Comparison of ENCODE assay signal across 25 mouse cellular contexts in genomic region chr3:107950531-107950930, GRCm38 (mm10). TPM values are rescaled to one million over a fixed set of nuclear protein-coding genes. Genes with fewer than 3 reads are reported as not detected.
DNase-seq lines count a peak whose midpoint lies in the region; ATAC-seq and TF ChIP-seq lines count a peak whose summit lies in the region.
"Had no signal": no experiment of that assay in that cellular context is flagged by ENCODE, and none has a peak within 500 bp of the region (broad histone marks: within the 10 kb centered on the region; RNA-seq: fewer than 3 reads in every experiment).

No protein-coding gene starts in this region.

- no peaks in the 10 kb centered on the region for H3K27me3 ChIP-seq in liver, adult 2 months (ENCODE audit: control insufficient read depth, insufficient read depth, low read length)
- no peaks in the 10 kb centered on the region for H3K27me3 ChIP-seq in testis, adult 2 months (ENCODE audit: control insufficient read depth, insufficient read depth, low read length)
- H3K27me3 ChIP-seq: CH12.LX, Patski had no signal

- H3K36me3 ChIP-seq in liver, adult 2 months (ENCODE audit: control insufficient read depth, insufficient read depth, low read length) = no peaks in the 10 kb centered on the region
- no peaks in the 10 kb centered on the region for H3K36me3 ChIP-seq in testis, adult 2 months (ENCODE audit: control insufficient read depth, insufficient read depth, low read length)
- H3K36me3 ChIP-seq: G1E had no signal

- no peak for TF ChIP-seq POLR2A in liver, adult 2 months (IDR thresholded peaks at IDR 0.05; ENCODE audit: extremely low read depth, insufficient read depth, low read length)
- no peak for TF ChIP-seq POLR2A in testis, adult 2 months (IDR thresholded peaks at IDR 0.05; ENCODE audit: control insufficient read depth, low read depth, low read length)

- H3K9ac ChIP-seq in liver, adult 2 months (ENCODE audit: low read depth, low read length) = no peak overlapping the region

- peaks cover 13% of the 10 kb centered on the region for H3K4me1 ChIP-seq in liver, adult 2 months (ENCODE audit: control insufficient read depth, insufficient read depth, low read length)
- H3K4me1 ChIP-seq in testis, adult 2 months (ENCODE audit: control insufficient read depth, insufficient read depth, low read length) = peaks cover 3% of the 10 kb centered on the region

- DNase-seq in liver, adult 2 months (ENCODE audit: extremely low read depth, low read depth, low spot score) = peak; percentile 94
- DNase-seq in liver = no peak
- no peak for DNase-seq in testis, postnatal 14 days (ENCODE audit: low spot score)
- no peak for DNase-seq in right cerebral cortex, adult 2 months (ENCODE audit: low spot score in 2 of 2)
- DNase-seq: adrenal gland, adult 2 months; adrenal gland, adult 8-10 months; adrenal gland, postnatal 10 days; adrenal gland, postnatal 14 days; adrenal gland, postnatal 25 days; adrenal gland, postnatal 36 days; B cell, adult 2 months; cerebellum, adult 11 months; cerebellum, adult 11-12 months; cerebellum, adult 18-20 months had no signal

- H3K79me2 ChIP-seq in liver, adult 2 months (ENCODE audit: control insufficient read depth, insufficient read depth, low read length) = no peaks in the 10 kb centered on the region

- WGBS in liver, adult 2 months = 25% methylated on average over 11 of the region's 11 CpGs

- no peak overlapping the region for H3K4me3 ChIP-seq in liver, adult 2 months (ENCODE audit: insufficient read depth, low read depth, low read length)
- H3K4me3 ChIP-seq in testis, adult 2 months (ENCODE audit: control insufficient read depth, low read depth, low read length) = no peak overlapping the region

- no peak overlapping the region for H3K27ac ChIP-seq in liver, adult 2 months (replicated peaks; ENCODE audit: insufficient read depth, low read depth, low read length)
- peak overlapping the region; percentile 37; the same call in 1 of the 2 replicates for H3K27ac ChIP-seq in testis, adult 2 months (ENCODE audit: control insufficient read depth, insufficient read depth, low read depth, low read length)

- TF ChIP-seq CTCF in liver, adult 2 months (IDR thresholded peaks at IDR 0.05; ENCODE audit: low read depth, low read length) = no peak
- no peak for TF ChIP-seq CTCF in testis, adult 2 months (IDR thresholded peaks at IDR 0.05; ENCODE audit: control insufficient read depth, insufficient read depth, insufficient replicate concordance, low read depth, low read length)

- 0 out of 2 replicates have a peak, but pooled peaks have one; percentile 10 for ATAC-seq in erythroid progenitor cell, adult 5-6 weeks (replicated peaks; ENCODE audit: low FRiP score, poor library complexity, severe bottlenecking)
- ATAC-seq: activated CD4-positive, CD25-positive, alpha-beta regulatory T cell, adult 4 months; CD4-positive, CD25-positive, alpha-beta regulatory T cell, adult 4 months; Patski had no signal

RNA-seq across cellular contexts. Expression of gene Gstm6, which starts 7.0 kb away (rescaled TPM):
- 96.1 and 97.1 TPM in 2 replicates for total RNA-seq in liver, adult 2 months (2014; rRNA removed)
- polyA plus RNA-seq in liver, adult 2 months (2012; rRNA removed) = 138 and 146 TPM in 2 replicates
- 59.3 and 78.5 TPM in 2 replicates for polyA plus RNA-seq in testis, adult 2 months (2012; rRNA removed)
- total RNA-seq in erythroid progenitor cell, adult 5-6 weeks (2015; ENCODE audit: low replicate concordance) = not detected in 2 replicates
- total RNA-seq in erythroid progenitor cell, adult 5-6 weeks (2017; ENCODE audit: low replicate concordance) = not detected in 2 replicates
- total RNA-seq: MEL had no signal
- polyA plus RNA-seq: activated CD4-positive, CD25-positive, alpha-beta regulatory T cell, adult 4 months; C2C12; CD4-positive, CD25-positive, alpha-beta regulatory T cell, adult 4 months; G1E had no signal

RNA-seq across cellular contexts. Expression of gene Gstm3, which starts 18.6 kb away (rescaled TPM):
- total RNA-seq in liver, adult 2 months (2014; rRNA removed) = 34.1 and 107 TPM in 2 replicates
- polyA plus RNA-seq in liver, adult 2 months (2012; rRNA removed) = 145 and 164 TPM in 2 replicates
- polyA plus RNA-seq in testis, adult 2 months (2012; rRNA removed) = 0.19 TPM in 1 of 2 replicates, not detected in the other
- total RNA-seq in erythroid progenitor cell, adult 5-6 weeks (2015; ENCODE audit: low replicate concordance) = not detected in 2 replicates
- not detected in 2 replicates for total RNA-seq in erythroid progenitor cell, adult 5-6 weeks (2017; ENCODE audit: low replicate concordance)
- total RNA-seq: adrenal gland, adult 2 months; adrenal gland, postnatal 25 days; adrenal gland, postnatal 36 days; CH12.LX; ES-E14; G1E; MEL had no signal
- polyA plus RNA-seq: activated CD4-positive, CD25-positive, alpha-beta regulatory T cell, adult 4 months; brain, embryonic 14.5 days; C2C12; CD4-positive, CD25-positive, alpha-beta regulatory T cell, adult 4 months; G1E; Patski had no signal

RNA-seq across cellular contexts. Expression of gene Gstm7, which starts 18.9 kb away (rescaled TPM):
- total RNA-seq in liver, adult 2 months (2014; rRNA removed) = 69.8 and 99.1 TPM in 2 replicates
- polyA plus RNA-seq in liver, adult 2 months (2012; rRNA removed) = 108 and 130 TPM in 2 replicates
- polyA plus RNA-seq in testis, adult 2 months (2012; rRNA removed) = 85.5 and 86.7 TPM in 2 replicates
- not detected in 2 replicates for total RNA-seq in erythroid progenitor cell, adult 5-6 weeks (2015; ENCODE audit: low replicate concordance)
- not detected in 2 replicates for total RNA-seq in erythroid progenitor cell, adult 5-6 weeks (2017; ENCODE audit: low replicate concordance)
- total RNA-seq: CH12.LX, G1E, MEL had no signal
- polyA plus RNA-seq: G1E had no signal

RNA-seq across cellular contexts. Expression of gene Gstm2, which starts 35.7 kb away (rescaled TPM):
- 79.1 and 88.5 TPM in 2 replicates for total RNA-seq in liver, adult 2 months (2014; rRNA removed)
- 222 and 270 TPM in 2 replicates for polyA plus RNA-seq in liver, adult 2 months (2012; rRNA removed)
- polyA plus RNA-seq in testis, adult 2 months (2012; rRNA removed) = 246 and 344 TPM in 2 replicates
- total RNA-seq in erythroid progenitor cell, adult 5-6 weeks (2015; ENCODE audit: low replicate concordance) = not detected in 2 replicates
- not detected in 2 replicates for total RNA-seq in erythroid progenitor cell, adult 5-6 weeks (2017; ENCODE audit: low replicate concordance)
- total RNA-seq: G1E, MEL had no signal
- polyA plus RNA-seq: activated CD4-positive, CD25-positive, alpha-beta regulatory T cell, adult 4 months; CD4-positive, CD25-positive, alpha-beta regulatory T cell, adult 4 months; G1E had no signal

RNA-seq across cellular contexts. Expression of gene Gstm5, which starts 54.9 kb away (rescaled TPM):
- total RNA-seq in liver, adult 2 months (2014; rRNA removed) = 17.9 and 21.8 TPM in 2 replicates
- polyA plus RNA-seq in liver, adult 2 months (2012; rRNA removed) = 11.4 and 12.5 TPM in 2 replicates
- polyA plus RNA-seq in testis, adult 2 months (2012; rRNA removed) = 2,841 and 3,160 TPM in 2 replicates
- 49.4 and 80.1 TPM in 2 replicates for total RNA-seq in erythroid progenitor cell, adult 5-6 weeks (2015; ENCODE audit: low replicate concordance)
- total RNA-seq in erythroid progenitor cell, adult 5-6 weeks (2017; ENCODE audit: low replicate concordance) = 50.7 and 54.8 TPM in 2 replicates
- total RNA-seq: G1E had no signal
- polyA plus RNA-seq: activated CD4-positive, CD25-positive, alpha-beta regulatory T cell, adult 4 months; G1E had no signal

Comparison
In these comparisons a context has a peak if more than half of its experiments do, and no peak if none do; other contexts are left out.
1. RNA of gene Gstm6, which starts 7.0 kb away (total RNA-seq): 96.1 to 97.1 TPM in liver, adult 2 months; not detected in erythroid progenitor cell, adult 5-6 weeks; every median in the first group is over 10 times any median in the second.
2. RNA of gene Gstm3, which starts 18.6 kb away (total RNA-seq): 34.1 to 107 TPM in liver, adult 2 months; not detected in erythroid progenitor cell, adult 5-6 weeks; every median in the first group is over 10 times any median in the second.
3. RNA of gene Gstm7, which starts 18.9 kb away (total RNA-seq): 69.8 to 99.1 TPM in liver, adult 2 months; not detected in erythroid progenitor cell, adult 5-6 weeks; every median in the first group is over 10 times any median in the second.